Mouse (Mus musculus) midbrain, embryonic 13.5 days (tissue): ENCODE results near the gene Tst. TPM values are rescaled to one million over a fixed set of nuclear protein-coding genes. Genes with fewer than 3 reads are reported as not detected.

Experiments used
- ATAC-seq: fragments of 200-750 bp; cut with Nextera tagmentation; 2 replicates; pipeline ENCODE4 v1.8.0; 2017; ENCODE audit warnings: mild to moderate bottlenecking, moderate TSS enrichment, moderate library complexity
- H3K27ac ChIP-seq: fragments of 300-500 bp; sonication (generic); 2 replicates; pipeline ENCODE4 v1.5.1; 2015; ENCODE audit warnings: inconsistent platforms, mild to moderate bottlenecking, moderate library complexity
- H3K27me3 ChIP-seq: fragments of 300-500 bp; sonication (generic); 2 replicates; pipeline ENCODE4 v1.6.1; 2015; ENCODE audit warnings: mild to moderate bottlenecking, inconsistent platforms
- H3K36me3 ChIP-seq: fragments of 300-500 bp; sonication (generic); 2 replicates; pipeline ENCODE4 v1.6.1; 2015; ENCODE audit warnings: mild to moderate bottlenecking, inconsistent platforms
- H3K4me1 ChIP-seq: fragments of 300-500 bp; sonication (generic); replicated peaks from 2 replicates; pipeline ENCODE4 v1.6.1; 2015; ENCODE audit warnings: inconsistent platforms
- H3K4me2 ChIP-seq: fragments of 300-500 bp; sonication (generic); replicated peaks from 2 replicates; pipeline ENCODE4 v1.6.1; 2015; ENCODE audit warnings: moderate library complexity, mild to moderate bottlenecking, inconsistent platforms
- H3K4me3 ChIP-seq: fragments of 300-500 bp; sonication (generic); replicated peaks from 2 replicates; pipeline ENCODE4 v1.5.1; 2015; ENCODE audit warnings: mild to moderate bottlenecking, inconsistent platforms
- H3K9ac ChIP-seq: fragments of 300-500 bp; sonication (generic); replicated peaks from 2 replicates; pipeline ENCODE4 v1.6.1; 2015; ENCODE audit warnings: mild to moderate bottlenecking, inconsistent platforms
- H3K9me3 ChIP-seq: fragments of 300-500 bp; sonication (generic); 2 replicates; pipeline ENCODE4 v1.6.1; 2016; ENCODE audit warnings: mild to moderate bottlenecking, inconsistent platforms
- WGBS: fragments of 180-500 bp; shearing (Covaris S2); methylation state at CpG from one replicate; pipeline ENCODE4 v1.1.7; 2015; 5-methylcytosine and 5-hydroxymethylcytosine counted together
- polyA plus RNA-seq: library from polyadenylated mRNA; unstranded; fragments of >200 nt; fragmentation: Nextera tagmentation; extraction: Ambion mirVana; gene quantifications from 2 replicates; pipeline ENCODE4 v1.2.1, GENCODE M21; 2015

The Tst gene
- polyA plus RNA-seq, 1 experiment from 2014 or later = 8.8 TPM

DNA sequence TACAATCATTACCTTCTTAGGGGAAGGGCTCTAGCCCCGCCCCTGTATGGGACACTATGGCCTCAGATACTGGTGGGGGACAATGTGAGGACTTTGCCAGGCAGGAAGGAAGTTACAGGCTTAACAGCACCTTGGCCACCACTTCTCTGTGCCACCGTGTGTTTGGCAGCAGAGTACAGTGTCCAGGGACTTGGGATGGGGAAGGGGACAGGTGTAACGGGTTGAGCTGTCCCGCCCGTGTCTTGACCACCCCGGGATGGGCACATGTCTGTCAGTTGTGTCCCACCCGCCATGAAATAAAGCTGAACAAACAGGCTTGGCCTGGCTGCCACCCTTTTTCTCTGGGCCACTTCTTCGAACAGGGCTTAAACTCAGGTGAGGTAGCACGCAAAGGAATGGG, 33.3 kb upstream of the Tst start:
- peaks cover 59% of the 10 kb centered on the region for H3K4me1 ChIP-seq

GRCm38 (mm10) chr15:78438505-78438904, 32.8 kb upstream of the Tst start:
- 52% methylated on average over 8 of the region's 8 CpGs for WGBS
- Histone ChIP-seq H3K4me2 (no peak overlapping the region), H3K9me3 (no peaks in the 10 kb centered on the region), H3K4me1 (peaks cover 58% of the 10 kb centered on the region), H3K36me3 (peaks cover 22% of the 10 kb centered on the region), H3K27ac (no peak overlapping the region), H3K9ac (no peak overlapping the region), H3K4me3 (no peak overlapping the region), H3K27me3 (0 out of 2 replicates have a peak, but pooled peaks cover 6% of the 10 kb centered on the region)
- no peak for ATAC-seq

More for the DNA sequence above, 33.3 kb upstream of the Tst start:
- Histone ChIP-seq H3K36me3 (peaks cover 17% of the 10 kb centered on the region), H3K4me3 (no peak overlapping the region), H3K4me2 (no peak overlapping the region), H3K9ac (no peak overlapping the region), H3K9me3 (no peaks in the 10 kb centered on the region), H3K27me3 (0 out of 2 replicates have a peak, but pooled peaks cover 6% of the 10 kb centered on the region), H3K27ac (no peak overlapping the region)
- ATAC-seq = no peak
- WGBS = 60% methylated on average over 9 of the region's 9 CpGs

DNA sequence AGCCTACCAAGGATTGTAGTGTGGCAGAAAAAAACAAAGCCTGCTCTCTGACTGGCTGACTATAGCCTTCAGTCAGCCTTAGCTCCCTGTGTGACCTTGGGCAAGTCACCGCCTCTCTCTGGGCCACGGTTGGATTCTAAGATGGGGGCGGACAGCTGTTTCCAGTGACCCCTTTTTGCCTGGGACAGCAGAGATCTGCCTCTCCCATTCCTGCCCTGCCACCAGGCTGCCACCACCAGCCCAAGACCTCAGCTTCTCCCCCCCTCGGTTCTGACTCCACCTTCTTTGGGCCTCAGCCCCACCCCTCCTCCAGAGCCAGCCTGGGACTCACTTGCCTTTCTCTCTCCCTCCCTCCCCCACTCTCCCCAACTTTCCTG, 32.3 kb upstream of the Tst start:
- Histone ChIP-seq H3K27ac (no peak overlapping the region), H3K9me3 (no peaks in the 10 kb centered on the region), H3K4me1 (peaks cover 56% of the 10 kb centered on the region), H3K9ac (no peak overlapping the region), H3K36me3 (peaks cover 27% of the 10 kb centered on the region), H3K4me2 (no peak overlapping the region), H3K4me3 (no peak overlapping the region), H3K27me3 (0 out of 2 replicates have a peak, but pooled peaks cover 6% of the 10 kb centered on the region)
- no peak for ATAC-seq
- 49% methylated on average over 4 of the region's 4 CpGs for WGBS

DNA sequence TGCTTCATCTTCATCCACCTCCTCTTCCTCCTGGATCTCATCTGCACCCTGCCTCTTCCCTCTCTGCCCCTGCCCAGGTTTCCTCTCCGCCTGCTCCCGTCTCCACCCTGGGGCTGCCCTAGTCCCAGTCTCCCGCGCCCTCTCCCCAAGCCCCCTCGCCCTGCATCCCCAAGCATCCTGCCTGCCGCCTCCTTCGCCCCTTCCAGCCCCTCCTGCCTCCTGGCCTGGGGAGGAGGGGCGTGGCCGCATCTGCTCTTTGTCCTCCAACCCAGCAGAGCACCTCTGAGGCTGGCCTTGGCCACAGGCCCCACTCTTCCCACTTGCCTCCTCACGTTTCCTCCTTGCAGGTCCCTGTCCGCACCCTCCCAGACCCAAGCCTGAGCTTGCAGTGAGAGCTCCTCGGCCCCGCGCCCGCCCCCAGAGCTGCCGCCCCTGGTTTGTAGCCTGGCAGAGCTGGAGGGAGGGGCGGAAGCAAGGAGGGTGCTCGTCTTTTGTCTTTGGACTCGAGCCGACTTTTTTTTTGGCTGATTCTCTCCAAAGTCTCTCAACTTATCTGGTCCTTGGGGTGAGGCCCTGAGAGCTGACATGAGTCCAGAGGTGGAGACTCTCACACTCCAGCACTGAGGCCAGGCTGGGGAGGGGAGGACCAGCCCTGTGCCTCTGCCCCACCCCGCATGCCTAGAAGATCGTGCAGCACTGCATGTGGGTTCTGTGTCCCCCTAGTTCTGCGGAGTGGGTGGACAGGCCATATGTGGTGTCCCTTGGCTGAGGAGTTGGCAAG, 31.7 kb upstream of the Tst start:
- Histone ChIP-seq H3K27ac (peak overlapping the region; percentile 78), H3K4me3 (peak overlapping the region; percentile 21; the same call in 1 of the 2 replicates), H3K27me3 (0 out of 2 replicates have a peak, but pooled peaks cover 6% of the 10 kb centered on the region), H3K4me1 (peaks cover 56% of the 10 kb centered on the region), H3K36me3 (peaks cover 30% of the 10 kb centered on the region), H3K9ac (peak overlapping the region; percentile 63), H3K4me2 (peak overlapping the region; percentile 50), H3K9me3 (no peaks in the 10 kb centered on the region)
- peak; percentile 25; the same call in 1 of the 2 replicates for ATAC-seq
- WGBS = 11% methylated on average over 23 of the region's 23 CpGs

- 0 out of 2 replicates have a peak, but pooled peaks cover 6% of the 10 kb centered on the region for H3K27me3 ChIP-seq
- H3K9me3 ChIP-seq = no peaks in the 10 kb centered on the region
- H3K4me3 ChIP-seq = peak overlapping the region; percentile 21
- 5% methylated on average over 32 of the region's 32 CpGs for WGBS
- peaks cover 56% of the 10 kb centered on the region for H3K4me1 ChIP-seq
- peak overlapping the region; percentile 78 for H3K27ac ChIP-seq
- peak overlapping the region; percentile 50 for H3K4me2 ChIP-seq
- H3K9ac ChIP-seq = peak overlapping the region; percentile 63
- peak; percentile 65 for ATAC-seq
- peaks cover 38% of the 10 kb centered on the region for H3K36me3 ChIP-seq
These were observed 30.9 kb upstream of the Tst start for GRCm38 (mm10) chr15:78436380-78437192.

DNA sequence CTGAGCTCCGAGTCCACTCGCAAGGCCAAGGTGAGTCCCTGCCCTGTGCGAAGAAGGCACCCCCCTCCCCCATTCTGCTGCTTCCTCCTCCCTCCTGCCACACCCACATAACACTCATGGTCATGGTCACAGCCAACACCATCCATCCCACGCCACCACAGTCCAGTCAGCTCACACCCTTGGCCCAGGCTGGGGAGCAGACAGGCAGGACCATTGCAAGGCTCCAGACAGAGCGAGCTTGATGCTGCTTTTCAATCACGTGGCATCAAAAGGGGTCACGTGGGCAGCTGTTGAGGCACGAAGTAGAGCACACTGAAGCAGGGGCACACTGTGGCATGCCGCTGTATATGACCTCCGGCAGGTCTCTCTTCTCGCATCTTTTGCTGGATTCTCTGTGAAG, 30.0 kb upstream of the Tst start:
- Histone ChIP-seq H3K27ac (no peak overlapping the region), H3K4me2 (no peak overlapping the region), H3K27me3 (0 out of 2 replicates have a peak, but pooled peaks cover 6% of the 10 kb centered on the region), H3K4me3 (no peak overlapping the region), H3K36me3 (peaks cover 42% of the 10 kb centered on the region), H3K9ac (no peak overlapping the region), H3K9me3 (no peaks in the 10 kb centered on the region), H3K4me1 (peaks cover 55% of the 10 kb centered on the region)
- ATAC-seq = no peak
- 80% methylated on average over 11 of the region's 11 CpGs for WGBS

- Histone ChIP-seq H3K9me3 (no peaks in the 10 kb centered on the region), H3K27me3 (0 out of 2 replicates have a peak, but pooled peaks cover 6% of the 10 kb centered on the region), H3K4me2 (no peak overlapping the region), H3K4me3 (no peak overlapping the region), H3K9ac (no peak overlapping the region; the same call in 1 of the 2 replicates), H3K27ac (no peak overlapping the region; the same call in 1 of the 2 replicates), H3K36me3 (peaks cover 42% of the 10 kb centered on the region), H3K4me1 (peaks cover 57% of the 10 kb centered on the region)
- WGBS = 26% methylated on average over 6 of the region's 6 CpGs
- no peak for ATAC-seq
These were observed 29.3 kb upstream of the Tst start for GRCm38 (mm10) chr15:78434896-78435520.

DNA sequence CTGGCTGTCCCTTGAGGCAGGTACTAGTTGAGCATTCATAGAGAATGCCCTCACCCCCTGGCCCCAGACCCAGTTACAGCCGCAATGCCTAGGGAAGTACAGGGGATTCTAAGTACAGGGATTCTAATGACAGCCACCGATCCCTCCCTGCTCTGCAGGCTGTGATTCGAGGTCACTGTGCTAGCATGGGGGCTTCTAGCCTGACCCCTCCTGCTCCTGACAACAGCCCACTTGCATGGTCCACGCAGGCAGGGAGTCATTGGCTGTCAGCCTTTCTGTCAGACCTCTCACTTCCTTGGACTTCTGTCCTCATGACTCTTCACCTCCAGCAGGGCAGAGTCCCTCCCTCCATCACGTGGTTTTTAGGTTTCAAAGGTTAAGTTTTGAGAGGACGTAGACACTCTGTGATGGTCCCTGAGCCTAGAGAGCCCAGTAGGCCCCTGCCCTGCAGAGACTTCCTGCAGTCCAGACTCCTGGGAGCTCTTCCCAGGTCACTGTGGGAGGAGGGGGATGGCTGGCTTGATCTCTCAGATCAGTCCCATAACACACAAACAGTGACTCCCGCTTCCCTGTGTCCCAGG, 25.9 kb upstream of the Tst start:
- H3K36me3 ChIP-seq = peaks cover 42% of the 10 kb centered on the region

GRCm38 (mm10) chr15:78430874-78431273, 25.2 kb upstream of the Tst start:
- WGBS = 87% methylated on average over 10 of the region's 10 CpGs
- peaks cover 46% of the 10 kb centered on the region for H3K4me1 ChIP-seq
- no peak for ATAC-seq
- peaks cover 39% of the 10 kb centered on the region for H3K36me3 ChIP-seq
- no peak overlapping the region for H3K27ac ChIP-seq
- peaks cover 3% of the 10 kb centered on the region; the same call in 1 of the 2 replicates for H3K27me3 ChIP-seq
- no peak overlapping the region for H3K4me2 ChIP-seq
- no peak overlapping the region for H3K9ac ChIP-seq
- H3K4me3 ChIP-seq = no peak overlapping the region
- H3K9me3 ChIP-seq = no peaks in the 10 kb centered on the region

More for the DNA sequence above, 25.9 kb upstream of the Tst start:
- ATAC-seq = no peak
- no peak overlapping the region for H3K27ac ChIP-seq
- H3K4me1 ChIP-seq = peaks cover 54% of the 10 kb centered on the region
- no peak overlapping the region for H3K4me3 ChIP-seq
- peaks cover 7% of the 10 kb centered on the region; the same call in 1 of the 2 replicates for H3K27me3 ChIP-seq
- 87% methylated on average over 7 of the region's 7 CpGs for WGBS
- H3K9ac ChIP-seq = no peak overlapping the region
- H3K9me3 ChIP-seq = no peaks in the 10 kb centered on the region
- H3K4me2 ChIP-seq = no peak overlapping the region

GRCm38 (mm10) chr15:78429871-78430622, 24.3 kb upstream of the Tst start:
- Histone ChIP-seq H3K27me3 (peaks cover 4% of the 10 kb centered on the region; the same call in 1 of the 2 replicates), H3K4me1 (peaks cover 38% of the 10 kb centered on the region), H3K9ac (peak overlapping the region; percentile 93), H3K27ac (0 out of 2 replicates have a peak overlapping the region, but pooled peaks have one; percentile 1), H3K4me3 (peak overlapping the region; percentile 93), H3K9me3 (no peaks in the 10 kb centered on the region), H3K4me2 (peak overlapping the region; percentile 89), H3K36me3 (peaks cover 32% of the 10 kb centered on the region)
- ATAC-seq = no peak
- WGBS = 87% methylated on average over 13 of the region's 13 CpGs

DNA sequence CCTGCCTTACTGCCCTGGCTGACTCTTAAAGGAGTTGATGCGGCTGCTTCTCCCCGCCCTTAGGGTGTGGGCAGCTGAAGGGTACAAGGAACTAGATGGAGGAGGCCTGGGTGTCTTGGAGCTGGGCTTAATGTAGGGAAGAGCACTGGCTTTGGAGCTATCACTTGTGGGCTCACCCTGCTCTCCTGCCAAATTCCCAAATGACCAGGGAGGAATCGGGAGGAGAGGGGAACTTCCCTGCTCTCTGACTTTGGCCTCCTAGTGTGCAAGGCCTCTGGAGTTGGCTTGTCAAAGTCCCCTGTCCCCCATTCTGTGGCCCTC, 23.4 kb upstream of the Tst start:
- WGBS = 0% methylated on average over 3 of the region's 3 CpGs
- peaks cover 12% of the 10 kb centered on the region for H3K27me3 ChIP-seq
- H3K4me1 ChIP-seq = peaks cover 29% of the 10 kb centered on the region
- H3K4me2 ChIP-seq = peak overlapping the region; percentile 89
- no peak; the same call in 1 of the 2 replicates for ATAC-seq
- peak overlapping the region; percentile 93 for H3K9ac ChIP-seq
- H3K9me3 ChIP-seq = no peaks in the 10 kb centered on the region
- peak overlapping the region; percentile 72 for H3K27ac ChIP-seq
- peaks cover 26% of the 10 kb centered on the region for H3K36me3 ChIP-seq
- H3K4me3 ChIP-seq = peak overlapping the region; percentile 93
